Mouse (Mus musculus): Measurements from ENCODE around the gene Wbp1.

DNA sequence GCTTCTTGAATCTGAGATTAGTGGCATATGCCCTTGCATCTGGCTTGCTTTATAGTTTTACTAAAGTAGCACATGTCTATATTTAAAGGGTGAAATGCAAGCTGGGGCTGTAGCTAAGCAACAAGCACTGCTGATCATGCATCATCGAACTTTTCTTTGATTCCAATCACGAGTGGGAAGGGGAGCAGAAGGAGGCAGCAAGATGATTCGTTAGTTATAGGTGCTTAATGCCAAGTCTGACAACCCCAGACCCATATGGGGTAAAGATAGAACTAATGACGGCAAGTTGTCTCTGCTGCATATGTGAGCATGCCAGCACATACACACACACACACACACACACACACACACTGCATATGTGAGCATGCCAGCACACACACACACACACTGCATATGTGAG, 17.2 kb downstream of the Wbp1 start:
- TF ChIP-seq CTCF (IDR thresholded peaks at IDR 0.05; ENCODE audit: low read depth) (no peak), EP300 (IDR thresholded peaks at IDR 0.05; ENCODE audit: low read depth) (no peak)

Data from heart, postnatal 0 days (tissue).